Mouse (Mus musculus): Measurements from ENCODE around the gene Rnd2. TPM values are rescaled to one million over a fixed set of nuclear protein-coding genes. Genes with fewer than 3 reads are reported as not detected.
A peak's percentile ranks its signal among the peaks of the same experiment; 100 is the strongest.
"Not testable (repeated sequence)": the region's sequence is repeated elsewhere in the genome, so short reads cannot be mapped to it uniquely, and the experiment has no call there.

Rnd2 gene
- polyA plus RNA-seq, 1 experiment from 2014 or later: 127 TPM

- Histone ChIP-seq H3K36me3 (ENCODE audit: control insufficient read depth, insufficient read depth, low read length) (no peaks in the 10 kb centered on the region), H3K27me3 (ENCODE audit: control insufficient read depth, insufficient read depth, low read length) (no peaks in the 10 kb centered on the region), H3K4me3 (ENCODE audit: low read depth, low read length) (peak overlapping the region; percentile 90), H3K4me2 (replicated peaks; ENCODE audit: low read depth, low read length) (peak overlapping the region; percentile 64), H3K4me1 (replicated peaks; ENCODE audit: control insufficient read depth, insufficient read depth, low read length) (peaks cover 15% of the 10 kb centered on the region), H3K9ac (ENCODE audit: low read depth, low read length) (peak overlapping the region; percentile 95), H3K27ac (ENCODE audit: low read depth, low read length) (peak overlapping the region; percentile 92), H3K9me3 (ENCODE audit: control insufficient read depth, low read length) (no peaks in the 10 kb centered on the region)
- 68% methylated on average over 4 of the region's 4 CpGs for WGBS
- ATAC-seq (ENCODE audit: low FRiP score) (no peak), DNase-seq (ENCODE audit: low spot score) (no peak)
Measured at GRCm38 (mm10) chr11:101469155-101469554, 4.4 kb downstream of the Rnd2 start.

GRCm38 (mm10) chr11:101470206-101470605 lies 5.4 kb downstream of the Rnd2 start:
- peak overlapping the region; percentile 57 for H3K9ac ChIP-seq (ENCODE audit: low read depth, low read length)
- WGBS: 30% methylated on average over 7 of the region's 7 CpGs
- H3K4me2 ChIP-seq (replicated peaks; ENCODE audit: low read depth, low read length): peak overlapping the region; percentile 56
- peak overlapping the region; percentile 90 for H3K4me3 ChIP-seq (ENCODE audit: low read depth, low read length)
- ATAC-seq (ENCODE audit: low FRiP score) (no peak), DNase-seq (ENCODE audit: low spot score) (no peak)
- H3K36me3 ChIP-seq (ENCODE audit: control insufficient read depth, insufficient read depth, low read length): no peaks in the 10 kb centered on the region
- H3K4me1 ChIP-seq (replicated peaks; ENCODE audit: control insufficient read depth, insufficient read depth, low read length): peaks cover 15% of the 10 kb centered on the region
- H3K27me3 ChIP-seq (ENCODE audit: control insufficient read depth, insufficient read depth, low read length): no peaks in the 10 kb centered on the region
- no peaks in the 10 kb centered on the region for H3K9me3 ChIP-seq (ENCODE audit: control insufficient read depth, low read length)
- peak overlapping the region; percentile 70 for H3K27ac ChIP-seq (ENCODE audit: low read depth, low read length)

- Histone ChIP-seq H3K4me2 (replicated peaks; ENCODE audit: low read depth, low read length) (no peak overlapping the region; the same call in 1 of the 2 replicates), H3K4me3 (ENCODE audit: low read depth, low read length) (no peak overlapping the region), H3K27ac (ENCODE audit: low read depth, low read length) (peak overlapping the region; percentile 33; the same call in 1 of the 2 replicates), H3K27me3 (ENCODE audit: control insufficient read depth, insufficient read depth, low read length) (no peaks in the 10 kb centered on the region), H3K9ac (ENCODE audit: low read depth, low read length) (0 out of 2 replicates have a peak overlapping the region, but pooled peaks have one; percentile 15), H3K36me3 (ENCODE audit: control insufficient read depth, insufficient read depth, low read length) (no peaks in the 10 kb centered on the region), H3K9me3 (ENCODE audit: control insufficient read depth, low read length) (no peaks in the 10 kb centered on the region), H3K4me1 (replicated peaks; ENCODE audit: control insufficient read depth, insufficient read depth, low read length) (peaks cover 13% of the 10 kb centered on the region)
- 62% methylated on average over 3 of the region's 3 CpGs for WGBS
- DNase-seq (ENCODE audit: low spot score) (no peak), ATAC-seq (ENCODE audit: low FRiP score) (no peak)
Measured at GRCm38 (mm10) chr11:101471926-101472325, 7.1 kb downstream of the Rnd2 start.

- H3K27ac ChIP-seq (ENCODE audit: low read depth, low read length): peak overlapping the region; percentile 33; the same call in 1 of the 2 replicates
- H3K27me3 ChIP-seq (ENCODE audit: control insufficient read depth, insufficient read depth, low read length): no peaks in the 10 kb centered on the region
- no peak overlapping the region for H3K4me3 ChIP-seq (ENCODE audit: low read depth, low read length)
- 54% methylated on average over 7 of the region's 7 CpGs for WGBS
- no peak overlapping the region for H3K4me2 ChIP-seq (replicated peaks; ENCODE audit: low read depth, low read length)
- DNase-seq (ENCODE audit: low spot score): no peak
- peaks cover 13% of the 10 kb centered on the region for H3K4me1 ChIP-seq (replicated peaks; ENCODE audit: control insufficient read depth, insufficient read depth, low read length)
- no peak for ATAC-seq (ENCODE audit: low FRiP score)
- H3K36me3 ChIP-seq (ENCODE audit: control insufficient read depth, insufficient read depth, low read length): no peaks in the 10 kb centered on the region
- H3K9me3 ChIP-seq (ENCODE audit: control insufficient read depth, low read length): no peaks in the 10 kb centered on the region
- no peak overlapping the region for H3K9ac ChIP-seq (ENCODE audit: low read depth, low read length)
Measured at GRCm38 (mm10) chr11:101472336-101472735, 7.5 kb downstream of the Rnd2 start.

GRCm38 (mm10) chr11:101473686-101474085 lies 8.9 kb downstream of the Rnd2 start:
- not testable (repeated sequence) for H3K27me3 ChIP-seq (ENCODE audit: control insufficient read depth, insufficient read depth, low read length); H3K9me3 ChIP-seq (ENCODE audit: control insufficient read depth, low read length); H3K4me3 ChIP-seq (ENCODE audit: low read depth, low read length); H3K9ac ChIP-seq (ENCODE audit: low read depth, low read length); DNase-seq (ENCODE audit: low spot score); ATAC-seq (ENCODE audit: low FRiP score); H3K4me2 ChIP-seq (replicated peaks; ENCODE audit: low read depth, low read length); H3K36me3 ChIP-seq (ENCODE audit: control insufficient read depth, insufficient read depth, low read length)
- 78% methylated on average over 1 of the region's 1 CpGs for WGBS
- Histone ChIP-seq H3K27ac (ENCODE audit: low read depth, low read length) (peak overlapping the region; percentile 51; the same call in 1 of the 2 replicates), H3K4me1 (replicated peaks; ENCODE audit: control insufficient read depth, insufficient read depth, low read length) (peaks cover 17% of the 10 kb centered on the region)

GRCm38 (mm10) chr11:101474298-101474697 lies 9.5 kb downstream of the Rnd2 start:
- peaks cover 17% of the 10 kb centered on the region for H3K4me1 ChIP-seq (replicated peaks; ENCODE audit: control insufficient read depth, insufficient read depth, low read length)
- WGBS: 87% methylated on average over 5 of the region's 5 CpGs
- ATAC-seq (ENCODE audit: low FRiP score) (no peak), DNase-seq (ENCODE audit: low spot score) (no peak)
- no peak overlapping the region for H3K9ac ChIP-seq (ENCODE audit: low read depth, low read length)
- H3K9me3 ChIP-seq (ENCODE audit: control insufficient read depth, low read length): no peaks in the 10 kb centered on the region
- H3K36me3 ChIP-seq (ENCODE audit: control insufficient read depth, insufficient read depth, low read length): no peaks in the 10 kb centered on the region
- no peak overlapping the region for H3K4me3 ChIP-seq (ENCODE audit: low read depth, low read length)
- H3K27ac ChIP-seq (ENCODE audit: low read depth, low read length): peak overlapping the region; percentile 51; the same call in 1 of the 2 replicates
- H3K4me2 ChIP-seq (replicated peaks; ENCODE audit: low read depth, low read length): no peak overlapping the region
- H3K27me3 ChIP-seq (ENCODE audit: control insufficient read depth, insufficient read depth, low read length): no peaks in the 10 kb centered on the region

GRCm38 (mm10) chr11:101476361-101476760 lies 11.6 kb downstream of the Rnd2 start:
- not testable (repeated sequence) for H3K27me3 ChIP-seq (ENCODE audit: control insufficient read depth, insufficient read depth, low read length); ATAC-seq (ENCODE audit: low FRiP score); H3K9ac ChIP-seq (ENCODE audit: low read depth, low read length); H3K36me3 ChIP-seq (ENCODE audit: control insufficient read depth, insufficient read depth, low read length); H3K27ac ChIP-seq (ENCODE audit: low read depth, low read length); DNase-seq (ENCODE audit: low spot score); H3K9me3 ChIP-seq (ENCODE audit: control insufficient read depth, low read length); H3K4me3 ChIP-seq (ENCODE audit: low read depth, low read length); H3K4me2 ChIP-seq (replicated peaks; ENCODE audit: low read depth, low read length)
- 76% methylated on average over 4 of the region's 4 CpGs for WGBS
- H3K4me1 ChIP-seq (replicated peaks; ENCODE audit: control insufficient read depth, insufficient read depth, low read length): peaks cover 18% of the 10 kb centered on the region

GRCm38 (mm10) chr11:101477194-101477551 lies 12.4 kb downstream of the Rnd2 start:
- 13% methylated on average over 4 of the region's 4 CpGs for WGBS
- ATAC-seq (ENCODE audit: low FRiP score) (peak; percentile 79), DNase-seq (ENCODE audit: low spot score) (peak; percentile 78)
- no peak overlapping the region for H3K4me3 ChIP-seq (ENCODE audit: low read depth, low read length)
- H3K4me2 ChIP-seq (replicated peaks; ENCODE audit: low read depth, low read length): peak overlapping the region; percentile 7; the same call in 1 of the 2 replicates
- peaks cover 12% of the 10 kb centered on the region for H3K4me1 ChIP-seq (replicated peaks; ENCODE audit: control insufficient read depth, insufficient read depth, low read length)
- H3K27me3 ChIP-seq (ENCODE audit: control insufficient read depth, insufficient read depth, low read length): no peaks in the 10 kb centered on the region
- H3K9ac ChIP-seq (ENCODE audit: low read depth, low read length): peak overlapping the region; percentile 47; the same call in 1 of the 2 replicates
- no peaks in the 10 kb centered on the region for H3K36me3 ChIP-seq (ENCODE audit: control insufficient read depth, insufficient read depth, low read length)
- H3K27ac ChIP-seq (ENCODE audit: low read depth, low read length): peak overlapping the region; percentile 98
- no peaks in the 10 kb centered on the region for H3K9me3 ChIP-seq (ENCODE audit: control insufficient read depth, low read length)

GRCm38 (mm10) chr11:101477552-101478211 lies 12.9 kb downstream of the Rnd2 start:
- Histone ChIP-seq H3K9me3 (ENCODE audit: control insufficient read depth, low read length) (no peaks in the 10 kb centered on the region), H3K27me3 (ENCODE audit: control insufficient read depth, insufficient read depth, low read length) (no peaks in the 10 kb centered on the region), H3K36me3 (ENCODE audit: control insufficient read depth, insufficient read depth, low read length) (no peaks in the 10 kb centered on the region), H3K4me2 (replicated peaks; ENCODE audit: low read depth, low read length) (peak overlapping the region; percentile 29), H3K27ac (ENCODE audit: low read depth, low read length) (peak overlapping the region; percentile 98), H3K9ac (ENCODE audit: low read depth, low read length) (peak overlapping the region; percentile 47; the same call in 1 of the 2 replicates), H3K4me3 (ENCODE audit: low read depth, low read length) (no peak overlapping the region), H3K4me1 (replicated peaks; ENCODE audit: control insufficient read depth, insufficient read depth, low read length) (peaks cover 11% of the 10 kb centered on the region)
- ATAC-seq (ENCODE audit: low FRiP score) (peak; percentile 87), DNase-seq (ENCODE audit: low spot score) (peak; percentile 82)
- WGBS: 20% methylated on average over 10 of the region's 10 CpGs

Data from hindbrain, embryonic 11.5 days (tissue).